Mouse (Mus musculus): ENCODE data around the gene H2-K1. TPM values are rescaled to one million over a fixed set of nuclear protein-coding genes. Genes with fewer than 3 reads are reported as not detected.
"Not testable (repeated sequence)": the region's sequence is repeated elsewhere in the genome, so short reads cannot be mapped to it uniquely, and the experiment has no call there.

The H2-K1 gene
- total RNA-seq, 2 experiments from 2014 or later = 204 to 337 TPM

- peak; percentile 92 to 95 for DNase-seq
These were observed 27.6 kb upstream of the H2-K1 start, which contains the start of gene H2-Ke6 for GRCm38 (mm10) chr17:34027656-34028223. Gene H2-Ke6 (minus strand): TSS chr17:34028060.

GRCm38 (mm10) chr17:34026917-34027655 is 26.9 kb upstream of the H2-K1 start:
- peak; percentile 22 to 39 for DNase-seq

- DNase-seq = no peak
These were observed 26.1 kb upstream of the H2-K1 start for GRCm38 (mm10) chr17:34026221-34026620.

GRCm38 (mm10) chr17:34025756-34026151 is 25.6 kb upstream of the H2-K1 start:
- peak in 1 of 2 experiments; percentile 7 for DNase-seq

GRCm38 (mm10) chr17:34024861-34025755 is 25.0 kb upstream of the H2-K1 start:
- no peak for DNase-seq

- DNase-seq = peak; percentile 90 to 91
These were observed 24.2 kb upstream of the H2-K1 start, which contains the start of gene Ring1 for GRCm38 (mm10) chr17:34024317-34024821. Gene Ring1 (minus strand): TSS chr17:34024680.

GRCm38 (mm10) chr17:34023678-34024077 is 23.5 kb upstream of the H2-K1 start:
- DNase-seq = no peak

- no peak for DNase-seq
These were observed 22.8 kb upstream of the H2-K1 start for GRCm38 (mm10) chr17:34022987-34023386.

GRCm38 (mm10) chr17:34022414-34022783 is 22.3 kb upstream of the H2-K1 start:
- no peak for DNase-seq

GRCm38 (mm10) chr17:34021539-34022413 is 21.6 kb upstream of the H2-K1 start:
- DNase-seq = peak in 1 of 2 experiments; percentile 6

- no peak for DNase-seq
These were observed 13.3 kb upstream of the H2-K1 start for GRCm38 (mm10) chr17:34013436-34013835.

- DNase-seq = no peak
These were observed 10.0 kb upstream of the H2-K1 start for GRCm38 (mm10) chr17:34010156-34010555.

GRCm38 (mm10) chr17:34006570-34006969 is 6.4 kb upstream of the H2-K1 start:
- DNase-seq = no peak

GRCm38 (mm10) chr17:34003426-34003825 is 3.3 kb upstream of the H2-K1 start:
- peak; percentile 23 to 66 for DNase-seq

GRCm38 (mm10) chr17:34000796-34001195 is 649 bp upstream of the H2-K1 start:
- DNase-seq = not testable (repeated sequence)

- peak; percentile 47 to 58 for DNase-seq
These were observed 602 bp downstream of the H2-K1 start for GRCm38 (mm10) chr17:33999341-34000149.

GRCm38 (mm10) chr17:33998697-33999096 is 1.4 kb downstream of the H2-K1 start:
- peak in 1 of 2 experiments; percentile 11 for DNase-seq

- not testable (repeated sequence) for DNase-seq
These were observed 3.1 kb downstream of the H2-K1 start for GRCm38 (mm10) chr17:33997025-33997424.

GRCm38 (mm10) chr17:33995651-33996050 is 4.5 kb downstream of the H2-K1 start:
- no peak for DNase-seq

GRCm38 (mm10) chr17:33994959-33995358 is 5.2 kb downstream of the H2-K1 start:
- DNase-seq = no peak
